Mouse (Mus musculus): ENCODE measurements around the gene Mug1. TPM values are rescaled to one million over a fixed set of nuclear protein-coding genes. Genes with fewer than 3 reads are reported as not detected.
A peak's percentile ranks its signal among the peaks of the same experiment; 100 is the strongest.
"Not testable (repeated sequence)": the region's sequence is repeated elsewhere in the genome, so short reads cannot be mapped to it uniquely, and the experiment has no call there.

Gene Mug1
- 0.11 and 0.21 TPM in 2 replicates for polyA plus RNA-seq (2015; fragmentation: Nextera tagmentation; extraction: Ambion mirVana)

DNA sequence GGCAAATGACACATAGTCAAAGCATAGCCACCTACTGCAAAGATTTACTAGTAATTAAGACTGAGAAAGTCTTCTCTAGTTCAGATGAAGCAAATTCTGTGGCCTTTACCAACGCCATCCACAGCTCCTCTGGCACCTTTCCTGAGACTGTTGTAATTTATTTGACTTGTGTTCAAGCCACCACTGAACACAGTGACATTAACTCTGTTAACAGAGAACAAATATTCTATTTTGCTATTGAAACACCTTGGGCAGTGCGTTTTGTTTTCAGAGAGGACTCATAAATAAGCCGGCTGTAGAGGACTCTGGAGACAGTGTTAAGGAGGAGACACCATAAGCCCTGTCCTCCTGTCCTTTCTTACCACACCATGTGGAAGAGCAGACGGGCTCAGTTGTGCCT lies at the start of gene Mug1:
Gene Mug1, plus strand, starts transcription at position 271 of the 400 bp plus-strand sequence.
- not testable (repeated sequence) for H3K27me3 ChIP-seq (replicated peaks); ATAC-seq (ENCODE audit: extremely low read depth, insufficient number of reproducible peaks, low FRiP score, low TSS enrichment); H3K4me3 ChIP-seq; H3K4me1 ChIP-seq; H3K9ac ChIP-seq; H3K36me3 ChIP-seq; H3K9me3 ChIP-seq; H3K4me2 ChIP-seq; H3K27ac ChIP-seq (replicated peaks)
- WGBS: 72% methylated on average over 4 of the region's 4 CpGs

DNA sequence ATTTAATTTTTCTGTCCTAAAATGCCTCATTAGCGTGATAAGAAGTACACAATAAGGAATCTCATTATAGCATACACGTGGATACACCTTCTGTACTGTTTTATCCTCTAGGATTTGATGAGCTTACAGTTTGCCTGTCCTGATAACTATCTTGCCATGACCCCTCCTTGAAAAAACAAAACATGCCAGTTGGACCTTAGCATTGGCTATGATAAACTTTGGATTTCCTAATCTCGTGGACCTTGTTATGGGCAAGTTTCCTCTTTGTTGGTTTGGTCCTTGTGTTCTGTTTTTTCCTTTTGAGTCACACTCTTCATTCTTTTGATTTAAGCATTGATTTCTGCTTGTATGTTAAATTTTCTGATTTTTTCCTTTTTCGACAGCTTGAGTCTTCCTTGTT lies 10.3 kb upstream of the Mug1 start:
- Histone ChIP-seq H3K9me3 (no peaks in the 10 kb centered on the region), H3K9ac (no peak overlapping the region), H3K27ac (replicated peaks) (no peak overlapping the region), H3K4me2 (no peak overlapping the region), H3K27me3 (replicated peaks) (no peaks in the 10 kb centered on the region), H3K4me1 (no peaks in the 10 kb centered on the region), H3K4me3 (no peak overlapping the region), H3K36me3 (no peaks in the 10 kb centered on the region)
- 65% methylated on average over 4 of the region's 4 CpGs for WGBS
- ATAC-seq (ENCODE audit: extremely low read depth, insufficient number of reproducible peaks, low FRiP score, low TSS enrichment): no peak

DNA sequence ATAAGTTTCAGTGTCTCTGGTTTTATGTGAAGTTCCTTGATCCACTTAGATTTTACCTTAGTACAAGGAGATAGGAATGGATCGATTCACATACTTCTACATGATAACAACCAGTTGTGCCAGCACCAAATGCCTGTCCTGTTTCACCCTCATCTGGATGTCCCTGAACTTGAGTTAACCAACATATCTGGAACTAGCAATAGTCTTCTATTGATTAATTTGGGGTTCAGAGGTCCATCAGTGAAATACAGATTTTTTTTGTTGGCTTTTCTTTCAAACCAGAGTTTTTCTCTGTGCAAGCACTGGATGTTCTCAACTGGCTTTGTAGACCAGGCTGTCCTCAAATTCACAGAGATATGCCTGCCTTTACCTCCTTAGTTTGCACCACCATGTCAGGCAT lies 2.0 kb upstream of the Mug1 start:
- Histone ChIP-seq H3K4me3 (no peak overlapping the region), H3K4me2 (no peak overlapping the region), H3K36me3 (no peaks in the 10 kb centered on the region), H3K9ac (no peak overlapping the region), H3K27me3 (replicated peaks) (no peaks in the 10 kb centered on the region), H3K4me1 (no peaks in the 10 kb centered on the region), H3K9me3 (no peaks in the 10 kb centered on the region; the same call in 1 of the 2 replicates), H3K27ac (replicated peaks) (no peak overlapping the region)
- no peak for ATAC-seq (ENCODE audit: extremely low read depth, insufficient number of reproducible peaks, low FRiP score, low TSS enrichment)
- whole genome bisulfite sequencing: 84% methylated on average over 1 of the region's 1 CpGs

DNA sequence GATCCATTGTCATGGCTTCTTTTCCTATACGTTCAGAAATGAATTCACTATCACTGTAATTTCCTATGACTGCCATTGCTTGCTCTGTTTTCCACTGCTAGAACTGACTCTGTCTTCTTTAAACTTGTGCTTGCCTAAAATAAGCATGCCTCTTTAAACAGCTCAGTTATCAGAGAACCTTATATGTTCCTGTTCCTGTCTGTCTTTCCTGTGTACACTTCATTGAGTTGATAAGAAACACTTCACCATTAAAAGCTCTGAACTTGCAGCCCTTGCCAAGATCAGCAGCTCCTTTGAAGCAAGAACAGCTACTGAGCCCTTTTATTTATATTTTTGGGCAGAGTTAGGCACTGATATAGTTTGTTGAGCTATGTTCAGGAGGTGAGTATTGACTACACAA lies 10.0 kb downstream of the Mug1 start:
- no peak overlapping the region for H3K4me2 ChIP-seq
- peaks cover 10% of the 10 kb centered on the region for H3K4me1 ChIP-seq
- ATAC-seq (ENCODE audit: extremely low read depth, insufficient number of reproducible peaks, low FRiP score, low TSS enrichment): no peak
- no peak overlapping the region for H3K9ac ChIP-seq
- no peak overlapping the region for H3K4me3 ChIP-seq
- no peaks in the 10 kb centered on the region for H3K27me3 ChIP-seq (replicated peaks)
- H3K36me3 ChIP-seq: no peaks in the 10 kb centered on the region
- WGBS: 15% methylated on average over 1 of the region's 1 CpGs
- H3K27ac ChIP-seq (replicated peaks): peak overlapping the region; percentile 84
- no peaks in the 10 kb centered on the region for H3K9me3 ChIP-seq

Other genes with a start within 250 kb of the Mug1 start
- 1.2 and 1.4 TPM in 2 replicates for gene A2m, start 203.2 kb upstream of the Mug1 start, polyA plus RNA-seq (2015; fragmentation: Nextera tagmentation; extraction: Ambion mirVana)
- gene Gm7298, start 105.6 kb upstream of the Mug1 start, polyA plus RNA-seq (2015; fragmentation: Nextera tagmentation; extraction: Ambion mirVana): not detected in 2 replicates
- not detected in 2 replicates for gene Mug2, start 168.2 kb downstream of the Mug1 start, polyA plus RNA-seq (2015; fragmentation: Nextera tagmentation; extraction: Ambion mirVana)

Measured in heart, embryonic 13.5 days (tissue).